Mouse (Mus musculus): ENCODE measurements around the gene Apeh. TPM values are rescaled to one million over a fixed set of nuclear protein-coding genes. Genes with fewer than 3 reads are reported as not detected.

The Apeh gene
- total and polyA plus RNA-seq, 3 experiments, result 69.0 to 76.1 TPM; not detected in 1

GRCm38 (mm10) chr9:108073141-108073930 is 21.1 kb downstream of the Apeh start:
- Histone ChIP-seq H3K4me3 (ENCODE audit: control insufficient read depth in 1 of 2, insufficient read depth in 1 of 2, low read depth in 2 of 2, low read length in 2 of 2) (no peak overlapping the region), H3K4me1 (ENCODE audit: control insufficient read depth in 1 of 2, insufficient read depth in 2 of 2, low read length in 2 of 2) (peaks cover 0 to 6% of the 10 kb centered on the region in 2 experiments; a peak in 1 of 4 replicates), H3K27ac (ENCODE audit: control insufficient read depth, low read depth, low read length) (no peak overlapping the region), H3K9ac (ENCODE audit: control insufficient read depth, low read depth, low read length, poor library complexity, severe bottlenecking) (no peak overlapping the region), H3K79me2 (ENCODE audit: control insufficient read depth, insufficient read depth, low read length, poor library complexity) (peaks cover 4% of the 10 kb centered on the region), H3K9me3 (replicated peaks; ENCODE audit: insufficient read depth, low read length) (no peaks in the 10 kb centered on the region), H3K36me3 (ENCODE audit: control insufficient read depth in 1 of 2, insufficient read depth in 2 of 2, low read length in 2 of 2) (peaks cover 0 to 6% of the 10 kb centered on the region in 2 experiments; a peak in 2 of 4 replicates), H3K27me3 (ENCODE audit: control insufficient read depth in 1 of 2, insufficient read depth in 2 of 2, low read length in 2 of 2) (no peaks in the 10 kb centered on the region)
- no peak for DNase-seq (ENCODE audit: low read depth, low spot score)
- TF ChIP-seq TCF12 (IDR thresholded peaks at IDR 0.05; ENCODE audit: low read depth, low read length), result no peak
- TF ChIP-seq ELF1 (IDR thresholded peaks at IDR 0.05; ENCODE audit: low read depth, low read length), result no peak
- no peak for TF ChIP-seq ETS1 (IDR thresholded peaks at IDR 0.05; ENCODE audit: low read depth, low read length)
- TF ChIP-seq CTCF (IDR thresholded peaks at IDR 0.05 in 2 of 3, conservative IDR thresholded peaks at IDR 0.05 in 1 of 3; ENCODE audit: control insufficient read depth in 1 of 3, insufficient read depth in 1 of 3, low read depth in 2 of 3, low read length in 3 of 3, poor library complexity in 1 of 3, severe bottlenecking in 1 of 3), result no peak
- TF ChIP-seq POLR2AphosphoS5 (IDR thresholded peaks at IDR 0.05; ENCODE audit: borderline replicate concordance, low read depth, low read length), result no peak
- TF ChIP-seq POLR2A (IDR thresholded peaks at IDR 0.05; ENCODE audit: control insufficient read depth in 1 of 2, insufficient read depth in 1 of 2, low read depth in 1 of 2, low read length in 2 of 2, poor library complexity in 1 of 2), result no peak
- TF ChIP-seq NRF1 (IDR thresholded peaks at IDR 0.05; ENCODE audit: insufficient read depth, low read depth, low read length, poor library complexity, severe bottlenecking), result no peak
- no peak for TF ChIP-seq TBP (IDR thresholded peaks at IDR 0.05; ENCODE audit: low read depth, low read length)

- Histone ChIP-seq H3K9ac (ENCODE audit: control insufficient read depth, low read depth, low read length, poor library complexity, severe bottlenecking) (no peak overlapping the region), H3K27me3 (ENCODE audit: control insufficient read depth in 1 of 2, insufficient read depth in 2 of 2, low read length in 2 of 2) (no peaks in the 10 kb centered on the region), H3K79me2 (ENCODE audit: control insufficient read depth, insufficient read depth, low read length, poor library complexity) (no peaks in the 10 kb centered on the region), H3K36me3 (ENCODE audit: control insufficient read depth in 1 of 2, insufficient read depth in 2 of 2, low read length in 2 of 2) (no peaks in the 10 kb centered on the region; a peak in 1 of 4 replicates), H3K27ac (ENCODE audit: control insufficient read depth, low read depth, low read length) (no peak overlapping the region), H3K4me1 (ENCODE audit: control insufficient read depth in 1 of 2, insufficient read depth in 2 of 2, low read length in 2 of 2) (no peaks in the 10 kb centered on the region), H3K4me3 (ENCODE audit: control insufficient read depth in 1 of 2, insufficient read depth in 1 of 2, low read depth in 2 of 2, low read length in 2 of 2) (no peak overlapping the region), H3K9me3 (replicated peaks; ENCODE audit: insufficient read depth, low read length) (no peaks in the 10 kb centered on the region)
- no peak for DNase-seq (ENCODE audit: low read depth, low spot score)
- no peak for TF ChIP-seq BHLHE40 (IDR thresholded peaks at IDR 0.05; ENCODE audit: borderline replicate concordance, low read depth, low read length)
Observed at GRCm38 (mm10) chr9:108072481-108072924, 21.9 kb downstream of the Apeh start.

GRCm38 (mm10) chr9:108071801-108072200 is 22.6 kb downstream of the Apeh start:
- Histone ChIP-seq H3K36me3 (ENCODE audit: control insufficient read depth in 1 of 2, insufficient read depth in 2 of 2, low read length in 2 of 2) (no peaks in the 10 kb centered on the region; a peak in 1 of 4 replicates), H3K9ac (ENCODE audit: control insufficient read depth, low read depth, low read length, poor library complexity, severe bottlenecking) (no peak overlapping the region), H3K27me3 (ENCODE audit: control insufficient read depth in 1 of 2, insufficient read depth in 2 of 2, low read length in 2 of 2) (no peaks in the 10 kb centered on the region)

More at GRCm38 (mm10) chr9:108071801-108072200, 22.6 kb downstream of the Apeh start:
- H3K79me2 ChIP-seq (ENCODE audit: control insufficient read depth, insufficient read depth, low read length, poor library complexity), result no peaks in the 10 kb centered on the region
- H3K27ac ChIP-seq (ENCODE audit: control insufficient read depth, low read depth, low read length), result no peak overlapping the region
- H3K4me3 ChIP-seq (ENCODE audit: control insufficient read depth in 1 of 2, insufficient read depth in 1 of 2, low read depth in 2 of 2, low read length in 2 of 2), result no peak overlapping the region
- no peak for DNase-seq (ENCODE audit: low read depth, low spot score)
- TF ChIP-seq JUND (IDR thresholded peaks at IDR 0.05; ENCODE audit: low read depth, low read length), result no peak
- TF ChIP-seq CHD1 (IDR thresholded peaks at IDR 0.05; ENCODE audit: low read depth, low read length), result no peak
- no peak for TF ChIP-seq MAX (IDR thresholded peaks at IDR 0.05; ENCODE audit: low read length)
- TF ChIP-seq USF2 (IDR thresholded peaks at IDR 0.05; ENCODE audit: borderline replicate concordance in 1 of 2, insufficient read depth in 1 of 2, low read depth in 1 of 2, low read length in 2 of 2), result no peak
- no peak for TF ChIP-seq ZKSCAN1 (IDR thresholded peaks at IDR 0.05; ENCODE audit: low read depth, low read length)
- TF ChIP-seq SMC3 (IDR thresholded peaks at IDR 0.05; ENCODE audit: low read depth, low read length), result no peak
- no peak for TF ChIP-seq CTCF (IDR thresholded peaks at IDR 0.05 in 2 of 3, conservative IDR thresholded peaks at IDR 0.05 in 1 of 3; ENCODE audit: control insufficient read depth in 1 of 3, insufficient read depth in 1 of 3, low read depth in 2 of 3, low read length in 3 of 3, poor library complexity in 1 of 3, severe bottlenecking in 1 of 3)
- no peak for TF ChIP-seq MYB (IDR thresholded peaks at IDR 0.05; ENCODE audit: low read depth, low read length)
- no peak for TF ChIP-seq ELF1 (IDR thresholded peaks at IDR 0.05; ENCODE audit: low read depth, low read length)
- TF ChIP-seq NELFE (IDR thresholded peaks at IDR 0.05; ENCODE audit: low read depth, low read length), result no peak
- TF ChIP-seq ETS1 (IDR thresholded peaks at IDR 0.05; ENCODE audit: low read depth, low read length), result no peak
- no peak for TF ChIP-seq RCOR1 (IDR thresholded peaks at IDR 0.05; ENCODE audit: low read depth, low read length)
- TF ChIP-seq HCFC1 (IDR thresholded peaks at IDR 0.05; ENCODE audit: low read depth, low read length), result no peak
- TF ChIP-seq TBP (IDR thresholded peaks at IDR 0.05; ENCODE audit: low read depth, low read length), result no peak
- TF ChIP-seq MYC (IDR thresholded peaks at IDR 0.05; ENCODE audit: low read depth, low read length), result no peak
- no peaks in the 10 kb centered on the region for H3K9me3 ChIP-seq (replicated peaks; ENCODE audit: insufficient read depth, low read length)
- no peaks in the 10 kb centered on the region for H3K4me1 ChIP-seq (ENCODE audit: control insufficient read depth in 1 of 2, insufficient read depth in 2 of 2, low read length in 2 of 2)
